Mouse (Mus musculus) B cell, adult (primary cell): ENCODE measurements around the gene Ift140. TPM values are rescaled to one million over a fixed set of nuclear protein-coding genes. Genes with fewer than 3 reads are reported as not detected.

Source experiments
- total RNA-seq: library from RNA; stranded (reverse); gene quantifications from 4 replicates; pipeline ENCODE4 v1.2.4, GENCODE M21; 2023; ENCODE audit not compliant: inconsistent age

The Ift140 gene
- 66.0 to 71.9 TPM (median 68.3 TPM) in 4 replicates for total RNA-seq

GRCm38 (mm10) chr17:25015655-25016291 lies at the start of gene Ift140, which contains the start of gene Cramp1l:
Ift140 (plus strand) TSS chr17:25016085.
Cramp1l (minus strand) TSS chr17:25015788.

GRCm38 (mm10) chr17:25083444-25083931 lies 67.6 kb downstream of the Ift140 start, which contains the start of gene Tmem204:
Tmem204 (minus strand) TSS chr17:25083591.

DNA sequence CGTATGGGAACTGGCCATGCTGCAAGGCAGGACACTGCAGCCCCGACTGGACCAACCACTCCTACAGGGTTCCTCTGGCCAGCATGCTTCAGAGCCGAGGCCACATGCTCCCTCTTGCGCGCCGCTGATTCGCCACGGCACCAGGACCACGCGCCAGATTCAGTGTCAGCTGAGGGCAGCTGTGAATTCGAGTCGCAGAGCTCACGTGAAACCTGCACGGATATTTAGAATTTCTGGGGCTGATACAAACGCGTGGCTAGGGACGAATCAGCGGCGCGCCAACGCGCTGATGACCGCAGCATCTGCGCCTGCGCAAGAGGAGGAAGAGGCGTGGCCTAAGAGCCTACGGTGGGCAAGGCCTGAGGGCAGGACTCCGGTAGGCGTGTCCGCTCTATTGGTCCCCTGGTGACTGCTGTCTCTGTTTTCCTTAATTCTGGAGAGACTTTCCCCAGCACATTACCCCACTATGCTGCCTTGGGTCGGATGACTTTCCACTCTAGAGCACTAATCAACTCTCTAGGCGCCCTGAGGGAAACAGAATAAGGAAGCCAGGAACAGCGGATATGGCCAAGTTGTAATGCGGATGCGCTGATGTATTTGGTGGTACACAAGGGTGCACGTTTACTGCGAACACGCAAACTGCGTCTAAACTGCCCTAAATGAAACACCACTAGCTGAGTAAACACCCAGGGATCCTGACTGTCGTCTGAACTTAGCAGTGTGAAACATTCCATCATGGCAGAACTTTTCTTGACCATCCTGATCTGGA lies 100.0 kb downstream of the Ift140 start, which contains the start of gene Telo2:
Gene Telo2 (minus strand): TSS at position 304 of the 769 bp plus-strand sequence.

DNA sequence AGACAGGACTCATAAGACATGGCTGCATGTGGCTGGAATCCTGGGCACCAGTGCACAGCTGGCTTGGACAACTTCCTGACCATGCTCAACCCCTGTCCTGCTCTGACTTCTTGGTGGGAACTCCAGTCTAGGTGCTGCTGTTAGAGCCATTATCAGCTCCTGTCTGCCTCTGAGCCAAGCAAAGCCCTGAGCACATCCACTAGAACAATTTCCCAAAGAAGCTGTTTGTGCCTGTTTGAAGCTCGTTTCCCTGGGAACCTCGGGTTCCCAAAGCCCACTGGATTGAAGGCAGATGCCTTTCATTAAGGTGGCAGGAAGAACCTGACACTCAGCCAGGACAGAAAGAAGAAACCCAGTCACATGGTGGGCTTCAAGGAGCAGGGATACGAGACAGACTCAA lies 104.5 kb downstream of the Ift140 start, which contains the start of gene Ptx4:
Gene Ptx4 (plus strand): TSS at position 355 of the 400 bp plus-strand sequence.

DNA sequence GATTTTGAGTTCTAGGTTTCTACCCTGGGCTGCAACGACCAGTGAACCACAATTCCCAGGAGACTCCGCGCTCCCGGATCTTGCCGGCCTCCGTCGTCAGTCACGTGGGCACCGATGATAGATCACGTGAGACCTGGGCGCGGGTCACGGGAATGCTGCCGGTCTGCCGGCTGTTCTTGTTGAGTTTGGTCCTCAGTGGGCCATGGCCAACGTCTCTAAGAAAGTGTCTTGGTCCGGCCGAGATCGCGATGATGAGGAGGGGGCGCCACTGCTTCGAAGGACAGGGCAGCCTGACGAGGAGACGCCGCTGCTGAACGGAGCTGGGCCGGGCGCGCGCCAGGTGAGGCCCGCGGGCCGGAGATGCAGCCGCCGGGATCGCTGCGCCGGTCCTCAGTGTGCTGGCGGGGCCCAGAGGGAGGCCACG lies 117.4 kb downstream of the Ift140 start, which contains the start of gene Clcn7:
Gene Clcn7 (plus strand): TSS at position 117 of the 424 bp plus-strand sequence.

Other genes starting within 250 kb of the Ift140 start
- gene Meiob, start 211.8 kb upstream of the Ift140 start, total RNA-seq: not detected in 4 replicates
- 27.5 to 30.3 TPM (median 27.9 TPM) in 4 replicates for gene Hagh, start 175.9 kb upstream of the Ift140 start, total RNA-seq
- 2.0 to 2.5 TPM (median 2.2 TPM) in 4 replicates for gene Fahd1, start 165.7 kb upstream of the Ift140 start, total RNA-seq
- 0.54 to 1.4 TPM (median 0.66 TPM) in 3 of 4 replicates, not detected in the other for gene Igfals, start 150.1 kb upstream of the Ift140 start, total RNA-seq
- gene Nubp2, start 129.7 kb upstream of the Ift140 start, total RNA-seq: 54.8 to 67.5 TPM (median 67.0 TPM) in 4 replicates
- gene Spsb3, start 129.4 kb upstream of the Ift140 start, total RNA-seq: 26.0 to 31.7 TPM (median 30.6 TPM) in 4 replicates
- 65.6 to 76.2 TPM (median 68.2 TPM) in 4 replicates for gene Eme2, start 121.0 kb upstream of the Ift140 start, total RNA-seq
- gene Mrps34, start 121.0 kb upstream of the Ift140 start, total RNA-seq: 26.8 to 35.6 TPM (median 29.2 TPM) in 4 replicates
- gene Nme3, start 119.6 kb upstream of the Ift140 start, total RNA-seq: 23.0 to 37.2 TPM (median 27.7 TPM) in 4 replicates
- gene Mapk8ip3, start 79.1 kb upstream of the Ift140 start, total RNA-seq: 200 to 220 TPM (median 218 TPM) in 4 replicates
- 28.7 to 38.2 TPM (median 33.4 TPM) in 4 replicates for gene Jpt2, start 55.4 kb upstream of the Ift140 start, total RNA-seq
- 38.2 to 47.6 TPM (median 41.7 TPM) in 4 replicates for gene Cramp1l, start 297 bp upstream of the Ift140 start, total RNA-seq
- gene Tmem204, start 67.5 kb downstream of the Ift140 start, total RNA-seq: not detected in 4 replicates
- 30.5 to 38.6 TPM (median 33.5 TPM) in 4 replicates for gene Telo2, start 99.9 kb downstream of the Ift140 start, total RNA-seq
- not detected in 4 replicates for gene Ptx4, start 104.7 kb downstream of the Ift140 start, total RNA-seq
- gene Clcn7, start 117.3 kb downstream of the Ift140 start, total RNA-seq: 41.6 to 51.0 TPM (median 43.7 TPM) in 4 replicates
- 0.29 to 0.42 TPM (median 0.36 TPM) in 3 of 4 replicates, not detected in the other for gene Ccdc154, start 146.4 kb downstream of the Ift140 start, total RNA-seq
- gene Gm38655, start 159.4 kb downstream of the Ift140 start, total RNA-seq: not detected in 4 replicates
- 14.1 to 16.3 TPM (median 14.7 TPM) in 4 replicates for gene BC003965, start 168.5 kb downstream of the Ift140 start, total RNA-seq
- 34.3 to 40.5 TPM (median 35.6 TPM) in 4 replicates for gene Unkl, start 172.3 kb downstream of the Ift140 start, total RNA-seq
- gene Gnptg, start 224.0 kb downstream of the Ift140 start, total RNA-seq: 23.3 to 29.1 TPM (median 27.6 TPM) in 4 replicates
- gene Tsr3, start 224.1 kb downstream of the Ift140 start, total RNA-seq: 14.8 to 19.8 TPM (median 15.4 TPM) in 4 replicates
- 0.54 to 2.4 TPM (median 1.2 TPM) in 4 replicates for gene Baiap3, start 240.3 kb downstream of the Ift140 start, total RNA-seq